ENCODE assay signal across 26 mouse cellular contexts in the genomic region with DNA sequence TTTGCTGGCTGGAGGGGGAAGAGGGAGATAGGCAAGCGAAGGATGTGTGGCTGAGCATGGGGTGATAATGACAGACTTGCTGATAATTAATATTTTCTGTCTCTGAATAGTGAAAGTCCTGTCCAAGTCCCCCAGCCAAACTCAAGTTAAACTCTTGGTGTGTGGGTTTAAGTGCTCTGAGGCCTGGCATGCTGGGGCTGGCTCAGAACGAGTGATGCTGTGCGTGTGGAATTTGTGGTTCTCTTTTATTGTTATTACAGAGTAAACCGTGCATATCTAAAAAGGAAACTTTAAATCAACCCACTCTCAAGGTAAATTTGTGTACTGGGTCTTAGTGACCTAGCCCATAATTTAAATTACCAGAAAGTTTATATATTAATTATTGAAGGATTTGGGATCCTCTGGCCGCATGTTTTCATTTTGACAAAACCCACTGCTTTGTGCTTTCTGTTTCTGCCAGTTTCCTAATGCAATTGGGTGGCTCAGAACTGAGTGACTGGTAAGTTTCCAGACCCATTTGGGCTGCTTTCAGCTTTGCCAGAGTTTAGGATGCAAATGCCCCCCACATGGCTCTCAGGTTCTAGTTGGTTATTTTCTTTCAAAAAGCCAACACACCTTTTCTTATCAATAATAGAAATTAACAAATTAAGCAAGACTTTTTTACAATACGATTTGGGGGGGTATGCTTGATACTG.
DNase-seq lines count a peak whose midpoint lies in the region; ATAC-seq and TF ChIP-seq lines count a peak whose summit lies in the region.
"Had no signal": no experiment of that assay in that cellular context is flagged by ENCODE, and none has a peak within 500 bp of the region (broad histone marks: within the 10 kb centered on the region; RNA-seq: fewer than 3 reads in every experiment).

No protein-coding gene starts in this region.

- H3K9me3 ChIP-seq in embryonic facial prominence, embryonic 12.5 days: no peaks in the 10 kb centered on the region
- no peaks in the 10 kb centered on the region for H3K9me3 ChIP-seq in embryonic facial prominence, embryonic 10.5 days
- no peaks in the 10 kb centered on the region for H3K9me3 ChIP-seq in hindbrain, embryonic 12.5 days (replicated peaks)
- H3K9me3 ChIP-seq: forebrain, embryonic 13.5 days; heart, embryonic 13.5 days; liver, embryonic 15.5 days; midbrain, embryonic 15.5 days; neural tube, embryonic 13.5 days had no signal

- no peak for DNase-seq in embryonic facial prominence, embryonic 10.5 days (ENCODE audit: low spot score)
- DNase-seq in urinary bladder, postnatal 36 days (ENCODE audit: low spot score in 2 of 2): peak; percentile 46 to 53
- DNase-seq in urinary bladder, postnatal 25 days (ENCODE audit: low spot score): no peak
- DNase-seq: adrenal gland, postnatal 14 days; cerebellum, adult 8-10 months; cerebellum, postnatal 36 days; embryo, embryonic 11 days; gastrocnemius, postnatal 10 days; heart, adult 18-20 months; heart, postnatal 14 days; kidney, postnatal 36 days; liver; thymus, adult 2 months had no signal

- H3K9ac ChIP-seq in embryonic facial prominence, embryonic 12.5 days: no peak overlapping the region
- no peak overlapping the region for H3K9ac ChIP-seq in hindbrain, embryonic 12.5 days
- H3K9ac ChIP-seq: forebrain, embryonic 13.5 days; heart, embryonic 13.5 days; liver, embryonic 15.5 days; midbrain, embryonic 15.5 days; neural tube, embryonic 13.5 days had no signal

- H3ac ChIP-seq in myocyte (ENCODE audit: control insufficient read depth, insufficient read length): no peak overlapping the region

- no peaks in the 10 kb centered on the region for H3K79me2 ChIP-seq in myocyte (ENCODE audit: control insufficient read depth, insufficient read depth)

- no peak overlapping the region for H3K4me2 ChIP-seq in embryonic facial prominence, embryonic 12.5 days (replicated peaks)
- H3K4me2 ChIP-seq in myocyte (ENCODE audit: low read depth): peak overlapping the region; percentile 23
- no peak overlapping the region for H3K4me2 ChIP-seq in hindbrain, embryonic 12.5 days (replicated peaks)
- H3K4me2 ChIP-seq: forebrain, embryonic 13.5 days; heart, embryonic 13.5 days; liver, embryonic 15.5 days; midbrain, embryonic 15.5 days; neural tube, embryonic 13.5 days had no signal

- H3K4me3 ChIP-seq in embryonic facial prominence, embryonic 12.5 days: no peak overlapping the region
- H3K4me3 ChIP-seq in embryonic facial prominence, embryonic 10.5 days: no peak overlapping the region
- no peak overlapping the region for H3K4me3 ChIP-seq in myocyte
- no peak overlapping the region for H3K4me3 ChIP-seq in hindbrain, embryonic 12.5 days
- H3K4me3 ChIP-seq: erythroblast, embryonic 14.5 days; forebrain, embryonic 13.5 days; heart, embryonic 13.5 days; liver, embryonic 15.5 days; midbrain, embryonic 15.5 days; neural tube, embryonic 13.5 days had no signal

- ATAC-seq in embryonic facial prominence, embryonic 12.5 days (ENCODE audit: insufficient number of reproducible peaks, insufficient read depth, low FRiP score, low TSS enrichment): no peak
- ATAC-seq in CD4-positive, CD25-positive, alpha-beta regulatory T cell, adult 4 months: no peak
- no peak for ATAC-seq in hindbrain, embryonic 12.5 days (ENCODE audit: low FRiP score)
- ATAC-seq: forebrain, embryonic 13.5 days; intestine, postnatal 0 days; midbrain, embryonic 15.5 days had no signal

- no peaks in the 10 kb centered on the region for H3K27me3 ChIP-seq in embryonic facial prominence, embryonic 12.5 days
- no peaks in the 10 kb centered on the region for H3K27me3 ChIP-seq in embryonic facial prominence, embryonic 10.5 days (replicated peaks; ENCODE audit: low read depth, poor library complexity, severe bottlenecking)
- no peaks in the 10 kb centered on the region for H3K27me3 ChIP-seq in myocyte (ENCODE audit: control insufficient read depth, insufficient read depth, insufficient read length)
- no peaks in the 10 kb centered on the region for H3K27me3 ChIP-seq in hindbrain, embryonic 12.5 days
- H3K27me3 ChIP-seq: forebrain, embryonic 13.5 days; heart, embryonic 13.5 days; liver, embryonic 15.5 days; midbrain, embryonic 15.5 days; neural tube, embryonic 13.5 days had no signal

- H3K36me3 ChIP-seq in embryonic facial prominence, embryonic 12.5 days: no peaks in the 10 kb centered on the region
- H3K36me3 ChIP-seq in embryonic facial prominence, embryonic 10.5 days (replicated peaks): no peaks in the 10 kb centered on the region
- H3K36me3 ChIP-seq in myocyte (ENCODE audit: control insufficient read depth, insufficient read depth): no peaks in the 10 kb centered on the region
- H3K36me3 ChIP-seq in hindbrain, embryonic 12.5 days: no peaks in the 10 kb centered on the region
- H3K36me3 ChIP-seq: G1E; heart, embryonic 13.5 days; liver, embryonic 15.5 days; midbrain, embryonic 15.5 days; neural tube, embryonic 13.5 days had no signal

- H3K27ac ChIP-seq in embryonic facial prominence, embryonic 12.5 days: peak overlapping the region; percentile 7; the same call in 1 of the 2 replicates
- H3K27ac ChIP-seq in embryonic facial prominence, embryonic 10.5 days (replicated peaks): no peak overlapping the region; the same call in 1 of the 2 replicates
- no peak overlapping the region for H3K27ac ChIP-seq in hindbrain, embryonic 12.5 days
- H3K27ac ChIP-seq: forebrain, embryonic 13.5 days; heart, embryonic 13.5 days; liver, embryonic 15.5 days; macrophage; midbrain, embryonic 15.5 days; neural tube, embryonic 13.5 days had no signal

- no peak for TF ChIP-seq POLR2A in myocyte (IDR thresholded peaks at IDR 0.05; ENCODE audit: insufficient read length, low read depth)

- H3K4me1 ChIP-seq in embryonic facial prominence, embryonic 12.5 days: no peaks in the 10 kb centered on the region
- peaks cover 4% of the 10 kb centered on the region; the same call in 1 of the 2 replicates for H3K4me1 ChIP-seq in embryonic facial prominence, embryonic 10.5 days
- no peaks in the 10 kb centered on the region for H3K4me1 ChIP-seq in hindbrain, embryonic 12.5 days
- H3K4me1 ChIP-seq: forebrain, embryonic 13.5 days; liver, embryonic 15.5 days; midbrain, embryonic 15.5 days; neural tube, embryonic 13.5 days had no signal

- WGBS in embryonic facial prominence, embryonic 12.5 days: 73% methylated on average over 6 of the region's 6 CpGs
- 84% methylated on average over 6 of the region's 6 CpGs for WGBS in embryonic facial prominence, embryonic 10.5 days
- 83% methylated on average over 6 of the region's 6 CpGs for WGBS in hindbrain, embryonic 12.5 days

TF ChIP-seq in myocyte, 11 proteins besides CTCF, POLR2A, EP300 and RAD21:
- TF ChIP-seq MYOD1 (IDR thresholded peaks at IDR 0.05; ENCODE audit: control insufficient read depth in 1 of 3, insufficient read length in 2 of 3, low read depth in 2 of 3) (no peak), MYOG (IDR thresholded peaks at IDR 0.05; ENCODE audit: control insufficient read depth in 1 of 3, insufficient read depth in 1 of 3, insufficient read length in 2 of 3, low read depth in 2 of 3) (no peak), TCF12 (IDR thresholded peaks at IDR 0.05; ENCODE audit: insufficient read depth, poor library complexity, severe bottlenecking) (no peak), SRF (IDR thresholded peaks at IDR 0.05; ENCODE audit: control insufficient read depth, insufficient read length, low read depth) (no peak), MAX (IDR thresholded peaks at IDR 0.05; ENCODE audit: low read depth) (no peak), USF1 (IDR thresholded peaks at IDR 0.05; ENCODE audit: low read depth) (no peak), TCF3 (IDR thresholded peaks at IDR 0.05; ENCODE audit: insufficient read length, low read depth) (no peak), E2F4 (IDR thresholded peaks at IDR 0.05; ENCODE audit: insufficient read depth) (no peak), REST (IDR thresholded peaks at IDR 0.05; ENCODE audit: insufficient read depth, insufficient read length) (no peak), CEBPB (IDR thresholded peaks at IDR 0.05; ENCODE audit: insufficient read depth, poor library complexity, severe bottlenecking) (no peak), POLR2AphosphoS2 (IDR thresholded peaks at IDR 0.05; ENCODE audit: insufficient read length, low read depth) (no peak)
TF ChIP-seq in myocyte: peak in this region for 0.

Comparison
In these comparisons a context has a peak if more than half of its experiments do, and no peak if none do; other contexts are left out.
1. DNase-seq: peak in urinary bladder, postnatal 36 days (2 of 2); none in embryonic facial prominence, embryonic 10.5 days (single experiment) and urinary bladder, postnatal 25 days (single experiment).